Mouse (Mus musculus) spleen, adult 18-20 months (tissue): ENCODE results near the gene Stoml1.
A peak's percentile ranks its signal among the peaks of the same experiment; 100 is the strongest.

Experiments
- DNase-seq, 2 experiments: peaks; one replicate each; pipeline ENCODE4 v3.0.0; 2022; ENCODE audit warnings: mixed read lengths in 2 of 2

Stoml1 gene

DNA sequence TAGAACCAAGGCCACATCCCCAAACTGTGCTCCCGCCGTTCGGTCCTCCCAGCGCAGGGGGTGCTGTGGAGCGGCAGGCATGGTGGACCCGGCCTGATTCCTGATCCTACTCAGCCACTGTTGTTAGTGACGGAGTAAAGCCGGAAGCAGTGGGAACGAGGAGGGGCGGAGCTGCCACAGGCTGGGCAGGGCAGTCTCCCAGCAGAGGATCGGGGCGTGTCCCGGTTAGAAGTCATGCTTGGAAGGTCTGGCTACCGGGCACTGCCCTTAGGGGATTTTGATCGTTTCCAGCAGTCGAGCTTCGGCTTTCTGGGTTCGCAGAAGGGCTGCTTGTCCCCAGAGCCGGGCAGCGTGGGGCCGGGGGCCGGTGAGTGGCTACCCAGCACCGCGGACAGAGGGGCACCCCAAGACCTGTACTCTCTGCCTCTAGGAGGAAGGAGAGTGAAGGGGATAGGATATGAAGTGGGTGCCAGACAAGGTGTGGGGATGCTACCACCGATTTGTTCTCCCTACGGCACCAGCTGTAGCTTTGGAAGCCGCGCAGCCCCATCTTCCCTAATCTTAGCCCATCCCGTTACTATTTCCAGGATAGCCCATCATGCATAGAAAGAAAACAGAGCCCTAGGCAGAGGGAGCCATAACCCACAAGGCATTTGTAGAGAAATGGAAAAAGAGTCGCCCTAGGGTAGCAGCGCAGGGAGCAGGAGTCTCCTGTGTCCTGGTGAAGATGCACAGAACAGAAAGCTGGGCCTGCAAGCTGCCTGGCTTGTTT, at the start of gene Stoml1:
Stoml1 (plus strand) TSS at position 132 of the 772 bp plus-strand sequence.
- DNase-seq: peak; percentile 90 to 95

DNA sequence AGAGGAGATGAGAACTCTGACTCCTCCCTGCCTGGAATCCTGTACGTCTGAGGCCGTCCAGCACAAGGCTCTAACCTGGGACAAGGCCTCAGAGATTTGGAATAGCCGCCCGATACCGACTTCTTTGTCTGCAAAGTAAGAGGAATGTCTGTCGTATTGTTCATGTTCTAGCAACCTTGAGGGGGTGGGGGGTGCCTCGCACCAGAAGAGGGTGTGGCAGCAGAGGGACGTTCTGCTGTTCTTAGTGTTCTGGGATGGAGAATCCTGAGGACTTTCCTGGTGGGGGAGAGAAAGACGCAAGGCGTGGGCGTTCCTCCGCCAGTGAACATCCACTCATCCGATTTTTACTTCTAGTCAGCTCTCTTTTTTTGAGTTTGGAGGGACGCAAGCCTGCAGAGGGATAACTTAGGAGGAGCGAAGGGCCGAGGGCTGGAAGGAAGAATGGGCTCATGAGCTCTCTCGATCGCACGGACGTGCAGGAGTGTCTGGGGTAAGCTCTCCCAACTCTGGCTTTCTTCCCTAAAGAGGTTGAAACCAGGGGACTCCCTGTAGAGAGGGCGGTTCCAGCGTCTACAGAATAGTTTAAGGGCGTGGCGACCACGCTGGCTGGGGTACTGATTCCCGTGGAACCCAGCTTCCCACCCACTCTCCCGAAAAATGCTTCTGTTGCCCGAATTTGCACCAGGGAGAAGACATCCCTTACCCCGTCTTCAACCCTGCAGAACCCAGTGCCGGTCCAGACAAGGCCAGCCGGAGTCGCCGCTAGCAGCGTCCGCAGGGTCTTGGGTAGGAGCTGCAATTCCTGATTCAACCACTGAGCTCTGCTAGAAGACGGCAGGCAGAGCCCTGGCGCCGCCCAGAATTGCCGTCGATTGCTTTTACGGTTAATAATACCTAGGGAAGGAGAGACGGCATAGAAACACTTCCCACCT, 49.2 kb upstream of the Stoml1 start, which contains the start of the genes Islr and Islr2:
Islr (minus strand) TSS at position 791 of the 932 bp plus-strand sequence.
Islr2 (minus strand) TSS at position 804 of the 932 bp plus-strand sequence.
- DNase-seq: peak; percentile 36 to 65

DNA sequence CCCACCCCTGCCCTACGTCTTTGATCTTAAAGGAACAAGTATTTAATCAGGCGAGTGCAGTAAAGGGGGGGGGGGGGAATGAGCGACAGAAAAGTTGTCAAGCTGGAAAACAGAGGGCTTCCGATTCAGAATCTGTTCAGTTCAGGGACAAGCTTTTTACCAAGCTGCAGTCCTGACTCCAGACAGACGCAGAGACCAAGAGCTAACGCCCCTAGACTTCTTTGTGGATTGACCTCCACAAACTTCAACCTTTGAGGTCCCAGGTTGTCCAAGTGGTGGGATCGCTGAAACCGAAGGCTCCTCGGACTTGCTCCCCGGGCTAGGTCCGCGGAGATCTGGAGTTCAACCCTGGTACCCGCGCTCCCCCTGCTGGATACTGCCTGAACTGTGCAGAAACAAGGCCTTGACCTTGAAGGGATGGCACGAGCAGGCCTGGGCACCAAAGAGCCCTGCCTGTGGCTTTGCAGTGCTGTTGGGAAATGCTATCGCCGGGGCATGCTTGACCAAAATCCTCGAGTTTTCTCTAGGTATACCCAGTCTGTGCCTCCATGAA, 48.4 kb upstream of the Stoml1 start:
- peak; percentile 79 to 95 for DNase-seq

DNA sequence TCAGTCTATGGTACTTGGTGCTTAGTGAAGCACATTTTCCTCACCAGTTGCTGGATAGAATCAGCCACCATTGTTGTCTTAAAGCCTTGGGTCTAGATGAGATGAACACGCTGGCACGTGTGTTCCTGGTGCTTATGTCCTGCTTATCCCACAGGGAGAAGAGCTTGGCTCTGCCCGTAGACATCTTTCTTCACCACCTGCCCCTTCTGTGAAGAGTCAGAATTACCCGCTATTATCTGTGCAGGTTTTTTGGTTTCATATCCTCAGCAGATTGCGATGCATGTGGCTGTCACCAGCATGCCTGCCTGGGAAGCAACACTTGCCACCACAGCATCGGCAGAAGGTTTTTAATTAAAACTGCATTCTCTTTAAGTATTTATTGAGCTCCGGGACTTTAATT, 47.0 kb upstream of the Stoml1 start:
- no peak for DNase-seq

DNA sequence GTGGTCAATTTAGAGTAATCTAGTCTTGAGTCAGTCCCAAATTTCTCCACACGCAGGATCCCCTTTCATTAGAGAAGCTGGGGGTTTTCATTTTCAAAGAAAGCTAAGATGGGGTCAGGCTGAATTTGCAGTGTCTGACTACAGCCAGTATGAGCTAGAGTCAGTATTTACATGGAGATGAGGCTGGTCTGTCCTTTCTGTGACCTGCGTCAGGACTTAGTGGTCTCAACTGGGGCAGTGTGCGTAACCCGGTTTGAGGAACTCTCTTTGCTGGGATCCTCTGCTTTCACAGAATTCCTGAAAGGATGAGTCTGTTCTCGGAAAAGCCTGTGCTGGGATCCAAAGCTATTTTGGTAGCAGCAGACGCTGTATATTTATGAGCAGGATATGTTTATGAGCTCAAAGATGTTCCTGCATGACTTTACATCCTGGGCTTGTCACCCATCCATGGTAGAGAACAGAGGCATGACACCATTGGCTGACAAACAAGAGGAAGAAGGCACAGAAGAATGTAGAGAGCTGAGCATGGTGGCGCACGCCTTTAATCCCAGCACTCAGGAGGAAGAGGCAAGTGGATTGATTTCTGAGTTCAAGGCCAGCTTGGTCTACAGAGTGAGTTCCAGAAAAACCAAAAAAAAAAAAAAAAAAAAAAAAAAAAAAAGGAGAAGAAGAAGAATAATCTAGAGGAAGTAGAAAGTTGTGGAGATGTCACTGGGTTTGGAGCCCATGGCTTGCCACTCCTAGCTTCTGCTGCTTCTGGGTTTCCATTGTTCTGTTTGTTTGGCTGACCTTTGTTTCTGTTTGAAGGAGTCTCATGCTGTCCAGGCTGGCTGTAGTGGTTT, 43.3 kb upstream of the Stoml1 start:
- DNase-seq: no peak

- no peak for DNase-seq
Observed at GRCm38 (mm10) chr9:58210304-58210627, 42.7 kb upstream of the Stoml1 start.

GRCm38 (mm10) chr9:58213377-58213776, 39.6 kb upstream of the Stoml1 start:
- no peak for DNase-seq

- no peak for DNase-seq
Observed at GRCm38 (mm10) chr9:58213865-58214264, 39.1 kb upstream of the Stoml1 start.

DNA sequence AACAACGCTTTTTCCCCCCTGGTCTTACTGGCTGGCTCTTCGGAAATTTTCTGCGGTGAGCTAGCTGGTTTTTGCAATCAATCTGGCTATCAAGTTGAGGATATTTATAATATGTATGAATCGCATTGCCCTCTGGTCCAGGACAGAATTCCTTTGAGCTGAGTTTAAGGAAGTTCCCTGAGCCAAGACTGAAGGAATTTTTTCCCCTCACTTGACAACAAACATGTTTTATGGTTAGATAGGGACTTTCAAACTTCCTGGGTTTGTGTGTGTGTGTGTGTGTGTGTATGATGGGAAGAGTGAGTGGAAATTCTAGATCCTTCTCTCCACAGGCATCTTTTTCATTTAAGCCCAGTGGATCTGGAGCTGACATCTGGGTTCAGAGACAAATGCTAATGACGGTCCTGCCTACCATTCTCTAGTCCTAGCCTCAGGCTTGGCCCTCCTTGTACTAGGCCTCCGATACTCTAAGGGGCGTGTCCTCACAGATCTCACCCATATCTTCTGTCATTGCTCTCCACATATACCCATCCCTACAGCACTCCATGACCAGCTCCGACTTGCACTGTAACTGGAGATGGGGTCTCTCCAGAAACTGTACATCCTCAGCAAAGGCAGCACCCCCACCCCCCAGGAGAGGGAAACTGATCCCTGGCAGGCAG, 38.3 kb upstream of the Stoml1 start:
- DNase-seq: no peak

GRCm38 (mm10) chr9:58216402-58216801, 36.6 kb upstream of the Stoml1 start:
- no peak for DNase-seq

GRCm38 (mm10) chr9:58218539-58218938, 34.4 kb upstream of the Stoml1 start:
- no peak for DNase-seq

DNA sequence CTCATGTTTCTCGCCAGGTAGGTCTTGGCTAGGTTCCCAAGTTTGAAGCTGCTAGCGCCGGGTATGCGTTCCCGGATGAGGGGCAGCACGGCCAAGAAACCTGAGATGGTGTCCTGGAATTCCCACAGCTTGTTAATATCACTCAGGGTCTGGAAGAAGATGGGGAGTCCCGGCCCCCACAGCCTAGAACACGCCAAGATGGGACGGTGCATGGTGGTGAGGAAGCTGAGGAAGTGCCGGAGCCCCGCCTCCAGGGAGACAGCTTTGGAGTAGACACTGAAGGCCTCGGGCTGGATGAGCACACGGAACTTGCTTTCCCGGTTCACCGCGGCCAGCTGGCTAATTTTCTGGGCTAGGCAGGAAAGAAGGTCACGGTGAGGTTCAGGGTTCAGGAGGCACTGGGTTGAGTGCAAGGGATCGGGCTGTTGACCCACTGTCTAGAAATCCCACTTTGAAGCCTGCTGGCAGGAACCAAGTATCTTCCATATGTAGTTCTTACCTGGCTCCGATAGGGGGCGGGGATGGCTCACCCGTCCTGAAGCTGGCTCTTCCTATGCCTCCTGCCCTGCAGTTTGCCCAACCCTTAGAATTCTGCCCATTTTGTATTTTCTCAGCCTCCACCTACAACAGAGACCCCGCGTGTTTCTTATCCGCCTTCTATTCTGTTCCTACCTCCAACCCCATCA, 32.6 kb upstream of the Stoml1 start:
- DNase-seq: peak in 1 of 2 experiments; percentile 46

DNA sequence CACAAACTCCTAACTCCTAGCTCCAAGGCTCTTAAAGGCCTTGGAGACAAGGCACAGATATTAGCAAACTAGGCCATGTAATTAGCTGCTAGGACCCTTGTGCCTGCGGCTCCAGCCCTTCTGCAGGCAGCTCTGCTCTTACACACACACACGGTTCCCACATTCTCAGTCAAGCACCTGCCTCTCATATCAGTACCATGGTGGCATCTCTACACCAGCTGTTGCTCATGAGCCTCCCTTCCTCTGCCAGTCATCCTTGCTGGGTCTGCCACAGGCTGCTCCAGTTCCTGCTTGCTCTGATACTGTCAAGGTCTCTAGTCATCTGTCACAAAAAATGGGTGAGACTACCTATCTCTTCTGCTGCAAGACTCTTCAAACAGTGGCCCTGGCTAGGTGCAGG, 28.6 kb upstream of the Stoml1 start:
- DNase-seq: no peak

GRCm38 (mm10) chr9:58225915-58226913, 26.8 kb upstream of the Stoml1 start:
- DNase-seq: peak; percentile 32 to 65

DNA sequence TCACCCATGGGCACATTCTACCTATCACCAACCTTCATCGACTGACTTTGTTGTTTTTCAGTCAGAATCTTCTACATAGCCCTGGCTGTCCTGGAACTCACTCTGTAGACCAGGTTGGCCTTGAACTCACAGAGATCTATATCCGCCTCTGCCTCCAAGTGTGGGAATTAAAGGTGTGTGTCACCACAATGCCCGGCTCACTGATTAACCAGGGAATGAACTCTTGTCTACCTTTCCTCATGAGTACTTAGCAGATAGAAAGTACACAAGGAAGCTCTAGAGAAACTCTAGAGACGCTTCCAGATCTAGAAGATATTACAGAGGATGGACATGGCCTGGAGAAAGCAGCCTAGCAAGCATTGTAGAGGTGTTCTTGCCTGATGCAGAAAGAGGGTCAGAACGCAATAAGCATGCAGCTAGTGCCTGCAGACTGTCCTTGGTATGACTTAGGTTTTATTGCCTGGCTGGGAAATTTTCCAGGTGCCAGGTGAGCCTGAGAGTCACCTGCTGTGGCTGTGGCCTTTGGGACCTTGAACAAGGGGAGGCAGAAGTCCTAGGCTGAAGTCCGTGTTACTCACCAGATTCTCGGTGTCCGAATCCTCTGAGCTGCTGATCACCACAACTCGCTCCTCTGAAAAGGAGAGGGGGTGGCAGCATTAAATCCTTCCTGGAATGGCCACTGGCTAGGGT, 24.0 kb upstream of the Stoml1 start:
- no peak for DNase-seq

DNA sequence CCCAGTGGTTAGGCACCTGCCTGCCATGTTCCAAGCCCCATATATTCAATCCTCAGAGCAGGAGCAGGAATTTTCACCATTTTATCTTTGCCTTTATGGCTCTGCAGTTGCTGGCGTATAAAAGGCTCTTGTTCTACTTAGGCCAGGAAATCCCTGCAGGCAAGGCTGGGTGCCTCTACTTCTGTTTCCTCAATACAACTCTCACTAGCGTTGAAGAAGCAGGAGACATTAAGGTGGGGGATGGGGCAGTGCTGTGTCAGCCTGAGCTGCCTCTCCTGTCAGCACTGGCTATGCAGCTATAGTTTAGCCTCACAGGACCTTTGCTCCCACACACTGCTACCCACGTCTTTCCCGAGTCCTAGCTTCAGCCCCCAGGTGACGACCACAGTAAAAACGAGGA, 21.2 kb upstream of the Stoml1 start:
- no peak for DNase-seq

DNA sequence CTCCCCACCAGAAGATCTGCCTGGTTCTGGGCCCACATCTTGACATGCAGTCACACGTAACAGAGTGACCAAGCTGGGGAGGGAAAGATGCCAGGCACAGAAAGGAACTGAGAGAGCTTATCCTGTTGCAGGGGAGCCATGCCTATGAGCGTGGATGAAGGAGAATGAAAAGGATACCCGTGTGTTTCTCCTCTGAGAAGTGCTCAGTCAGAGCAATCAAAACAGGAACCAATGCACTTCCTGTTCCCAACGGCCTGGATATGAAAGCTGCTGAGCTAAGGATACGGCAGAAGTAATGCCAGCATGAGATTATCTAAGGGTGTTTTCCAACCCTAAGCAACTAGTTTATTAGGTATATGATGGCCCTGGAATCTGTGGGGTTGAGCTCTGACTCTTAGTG, 20.6 kb upstream of the Stoml1 start:
- no peak for DNase-seq

- no peak for DNase-seq
Observed at GRCm38 (mm10) chr9:58234502-58235015, 18.4 kb upstream of the Stoml1 start.
